Comparison of ENCODE assay signal across 9 mouse cellular contexts in the genomic region with DNA sequence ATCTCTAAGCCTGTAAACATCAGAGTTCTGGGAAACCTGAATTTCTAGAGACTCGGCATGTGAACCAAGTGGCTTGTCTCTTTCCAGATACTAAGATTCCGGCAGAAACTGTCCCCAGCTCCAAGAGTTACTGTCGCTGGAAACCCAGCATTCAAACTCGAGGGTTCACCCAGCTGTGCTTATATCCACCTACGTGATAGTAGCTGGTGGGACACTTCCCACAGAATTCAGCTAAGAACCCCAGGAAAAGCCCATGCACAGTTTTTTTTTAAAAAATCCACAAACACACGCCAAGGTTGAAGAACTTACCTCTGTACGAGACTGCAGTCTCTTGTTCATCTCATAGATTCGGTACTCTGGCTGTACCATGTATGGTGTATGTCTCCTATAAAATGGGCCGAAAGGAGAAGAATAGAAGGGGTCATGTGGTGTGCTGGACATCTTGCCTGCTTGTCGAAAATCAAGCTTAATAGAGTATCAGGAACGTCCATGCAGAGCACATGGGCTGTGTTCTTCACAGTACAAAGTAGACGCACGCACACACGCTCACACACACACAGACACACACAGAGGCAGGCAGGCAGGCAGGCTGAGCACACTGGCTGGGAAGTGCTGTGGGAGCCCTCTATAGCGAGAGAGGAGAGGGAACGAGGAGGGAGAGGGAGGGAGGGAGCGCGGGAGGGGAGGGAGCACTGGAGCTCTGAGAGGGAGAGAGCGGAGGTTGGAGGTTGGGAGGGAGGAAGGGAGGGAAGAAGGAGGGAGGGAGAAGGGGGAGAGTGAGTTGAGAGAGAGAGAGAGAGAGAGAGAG. TPM values are rescaled to one million over a fixed set of nuclear protein-coding genes. Genes with fewer than 3 reads are reported as not detected.
DNase-seq lines count a peak whose midpoint lies in the region; ATAC-seq and TF ChIP-seq lines count a peak whose summit lies in the region.
"Had no signal": no experiment of that assay in that cellular context is flagged by ENCODE, and none has a peak within 500 bp of the region (broad histone marks: within the 10 kb centered on the region; RNA-seq: fewer than 3 reads in every experiment).

A gene (minus strand): TSS at position 628 of the 808 bp plus-strand sequence.

- DNase-seq in frontal cortex, adult 2 months (ENCODE audit: extremely low spot score in 1 of 2, low spot score in 1 of 2): peak; percentile 23 to 78
- peak; percentile 46 to 59 for DNase-seq in heart, postnatal 36 days
- peak; percentile 54 to 56 for DNase-seq in layer of hippocampus, adult 2 months (ENCODE audit: low spot score in 2 of 2)
- DNase-seq in yolk sac, embryonic 10.5 days (ENCODE audit: low spot score): peak; percentile 68

- TF ChIP-seq CTCF in layer of hippocampus, adult 2 months (conservative IDR thresholded peaks at IDR 0.05): no peak

- WGBS in liver, embryonic 15.5 days (ENCODE audit: insufficient replicate concordance): under 1% methylated on average over 18 of the region's 19 CpGs
- 2% methylated on average over 19 of the region's 19 CpGs for WGBS in neural tube, embryonic 15.5 days

- no peaks in the 10 kb centered on the region for H3K36me3 ChIP-seq in erythroblast, embryonic 14.5 days (ENCODE audit: control insufficient read depth)
- H3K36me3 ChIP-seq in liver, embryonic 15.5 days (replicated peaks): no peaks in the 10 kb centered on the region
- H3K36me3 ChIP-seq in neural tube, embryonic 15.5 days: no peaks in the 10 kb centered on the region

- intact Hi-C loops in heart, postnatal 36 days (cut with DNase I): no loop called here

- H3K27me3 ChIP-seq in erythroblast, embryonic 14.5 days (ENCODE audit: control insufficient read depth): no peaks in the 10 kb centered on the region
- no peaks in the 10 kb centered on the region; the same call in 1 of the 2 replicates for H3K27me3 ChIP-seq in liver, embryonic 15.5 days
- H3K27me3 ChIP-seq in neural tube, embryonic 15.5 days (replicated peaks): no peaks in the 10 kb centered on the region

- H3K4me2 ChIP-seq in liver, embryonic 15.5 days: peak within 1 kb of the TSS; percentile 11; the same call in 1 of the 2 replicates
- peak within 1 kb of the TSS; percentile 67 for H3K4me2 ChIP-seq in neural tube, embryonic 15.5 days

- H3K27ac ChIP-seq in layer of hippocampus, adult 2 months: peak within 1 kb of the TSS; percentile 77
- no peak within 1 kb of the TSS for H3K27ac ChIP-seq in liver, embryonic 15.5 days (replicated peaks)
- peak within 1 kb of the TSS; percentile 71 for H3K27ac ChIP-seq in neural tube, embryonic 15.5 days (replicated peaks)

- H3K9ac ChIP-seq in liver, embryonic 15.5 days: no peak within 1 kb of the TSS
- H3K9ac ChIP-seq in neural tube, embryonic 15.5 days (replicated peaks): peak within 1 kb of the TSS; percentile 62

- H3K4me1 ChIP-seq in erythroblast, embryonic 14.5 days (ENCODE audit: control insufficient read depth): no peaks in the 10 kb centered on the region
- no peaks in the 10 kb centered on the region for H3K4me1 ChIP-seq in liver, embryonic 15.5 days (replicated peaks)
- peaks cover 23% of the 10 kb centered on the region for H3K4me1 ChIP-seq in neural tube, embryonic 15.5 days

- peak within 1 kb of the TSS; percentile 12 for H3K4me3 ChIP-seq in erythroblast, embryonic 14.5 days (replicated peaks)
- H3K4me3 ChIP-seq in layer of hippocampus, adult 2 months: peak within 1 kb of the TSS; percentile 63
- peak within 1 kb of the TSS; percentile 22 for H3K4me3 ChIP-seq in liver, embryonic 15.5 days (replicated peaks)
- H3K4me3 ChIP-seq in neural tube, embryonic 15.5 days (replicated peaks): peak within 1 kb of the TSS; percentile 52

- no peaks in the 10 kb centered on the region for H3K9me3 ChIP-seq in erythroblast, embryonic 14.5 days (ENCODE audit: control insufficient read depth, low read length)
- H3K9me3 ChIP-seq in liver, embryonic 15.5 days (replicated peaks): no peaks in the 10 kb centered on the region
- no peaks in the 10 kb centered on the region for H3K9me3 ChIP-seq in neural tube, embryonic 15.5 days (replicated peaks)

- no peak for ATAC-seq in erythroblast, adult 5-6 weeks (replicated peaks; ENCODE audit: low FRiP score, poor library complexity, severe bottlenecking)
- ATAC-seq in liver, embryonic 15.5 days (ENCODE audit: insufficient read depth): no peak
- ATAC-seq in neural tube, embryonic 15.5 days (ENCODE audit: low FRiP score): peak; percentile 94

RNA-seq across cellular contexts. Expression of the gene that starts here (rescaled TPM):
- 0.03 TPM in 1 of 2 replicates, not detected in the other for polyA plus RNA-seq in erythroblast, embryonic 14.5 days (2012)
- not detected in 2 replicates for total RNA-seq in erythroblast, adult 5-6 weeks (2015; ENCODE audit: low replicate concordance)
- total RNA-seq in erythroblast, adult 5-6 weeks (2017; ENCODE audit: low replicate concordance): 0.56 TPM in 1 of 2 replicates, not detected in the other
- polyA plus RNA-seq in frontal cortex, adult 2 months (2012; rRNA removed): 24.3 and 27.7 TPM in 2 replicates
- total RNA-seq in heart, postnatal 36 days (2021): 1 to 10 TPM; 5.7 to 8.0 TPM
- total RNA-seq in layer of hippocampus, adult 2 months (2021): 10 to 100 TPM; 44.2 to 47.7 TPM
- 3.5 and 4.3 TPM in 2 replicates for polyA plus RNA-seq in liver, embryonic 15.5 days (2015; fragmentation: Nextera tagmentation; extraction: Ambion mirVana)
- 68.9 and 76.7 TPM in 2 replicates for polyA plus RNA-seq in neural tube, embryonic 15.5 days (2015; fragmentation: Nextera tagmentation; extraction: Ambion mirVana)
- polyA plus RNA-seq: C2C12 had no signal

Comparison
In these comparisons a context has a peak if more than half of its experiments do, and no peak if none do; other contexts are left out.
1. RNA of the gene that starts here (total RNA-seq): 44.2 to 47.7 TPM in layer of hippocampus, adult 2 months and 5.7 to 8.0 TPM in heart, postnatal 36 days; 0.56 TPM in erythroblast, adult 5-6 weeks; every median in the first group is over 4 times any median in the second.
2. RNA of the gene that starts here (total RNA-seq): 44.2 to 47.7 TPM in layer of hippocampus, adult 2 months; 5.7 to 8.0 TPM in heart, postnatal 36 days; every median in the first group is over 4 times any median in the second.
3. H3K4me3 ChIP-seq: peak in every context shown above with its lines; median percentile 63 in layer of hippocampus, adult 2 months; 52 in neural tube, embryonic 15.5 days; 22 in liver, embryonic 15.5 days; 12 in erythroblast, embryonic 14.5 days.
4. Peak in every context shown above with its lines, with median percentiles within 50 percentile points of each other: DNase-seq.